Mouse (Mus musculus): ENCODE results near the gene D1Ertd622e. TPM values are rescaled to one million over a fixed set of nuclear protein-coding genes. Genes with fewer than 3 reads are reported as not detected.
A peak's percentile ranks its signal among the peaks of the same experiment; 100 is the strongest.

Gene D1Ertd622e
- 2.2 and 2.7 TPM in 2 replicates for total RNA-seq (2012; rRNA removed)

GRCm38 (mm10) chr1:97661406-97662241, at the start of gene D1Ertd622e:
D1Ertd622e (minus strand) TSS chr1:97662074.
- Histone ChIP-seq H3K9ac (ENCODE audit: insufficient read depth, low read depth, low read length, poor library complexity, severe bottlenecking) (peak within 1 kb of the TSS; percentile 83), H3K27ac (ENCODE audit: insufficient read depth, low read depth, low read length, poor library complexity, severe bottlenecking) (no peak within 1 kb of the TSS), H3K9me3 (ENCODE audit: control insufficient read depth, insufficient read depth, low read depth, low read length) (no peaks in the 10 kb centered on the region), H3K4me1 (ENCODE audit: control insufficient read depth in 2 of 2, insufficient read depth in 2 of 2, low read length in 2 of 2, poor library complexity in 1 of 2) (no peaks in the 10 kb centered on the region), H3K36me3 (ENCODE audit: control insufficient read depth, insufficient read depth, low read length, poor library complexity, severe bottlenecking) (no peaks in the 10 kb centered on the region), H3K4me3 (ENCODE audit: insufficient read depth in 1 of 2, low read depth in 1 of 2, low read length in 2 of 2, poor library complexity in 1 of 2, severe bottlenecking in 1 of 2) (peak within 1 kb of the TSS; percentile 82 to 99)
- TF ChIP-seq ZC3H11A (IDR thresholded peaks at IDR 0.05; ENCODE audit: borderline replicate concordance, low read depth, low read length): no peak
- no peak for TF ChIP-seq MAFK (IDR thresholded peaks at IDR 0.05; ENCODE audit: insufficient read depth, low read depth, low read length)
- TF ChIP-seq HCFC1 (IDR thresholded peaks at IDR 0.05; ENCODE audit: borderline replicate concordance, insufficient read depth, low read length): no peak
- no peak for TF ChIP-seq CHD2 (IDR thresholded peaks at IDR 0.05; ENCODE audit: low read depth, low read length)
- TF ChIP-seq ZNF384 (IDR thresholded peaks at IDR 0.05; ENCODE audit: low read depth, low read length): no peak
- DNase-seq (ENCODE audit: low read depth, low spot score): peak; percentile 39
- in situ Hi-C loops (cut with MboI; ENCODE audit: low sequenced_read_pairs in 2 of 2, unreplicated experiment in 2 of 2): no loop called here

GRCm38 (mm10) chr1:97710520-97710919, 48.6 kb upstream of the D1Ertd622e start:
- Histone ChIP-seq H3K4me3 (ENCODE audit: insufficient read depth in 1 of 2, low read depth in 1 of 2, low read length in 2 of 2, poor library complexity in 1 of 2, severe bottlenecking in 1 of 2) (no peak overlapping the region), H3K27ac (ENCODE audit: insufficient read depth, low read depth, low read length, poor library complexity, severe bottlenecking) (no peak overlapping the region), H3K9ac (ENCODE audit: insufficient read depth, low read depth, low read length, poor library complexity, severe bottlenecking) (no peak overlapping the region), H3K36me3 (ENCODE audit: control insufficient read depth, insufficient read depth, low read length, poor library complexity, severe bottlenecking) (peaks cover 12% of the 10 kb centered on the region), H3K9me3 (ENCODE audit: control insufficient read depth, insufficient read depth, low read depth, low read length) (no peaks in the 10 kb centered on the region), H3K4me1 (ENCODE audit: control insufficient read depth in 2 of 2, insufficient read depth in 2 of 2, low read length in 2 of 2, poor library complexity in 1 of 2) (no peaks in the 10 kb centered on the region)
- TF ChIP-seq HCFC1 (IDR thresholded peaks at IDR 0.05; ENCODE audit: borderline replicate concordance, insufficient read depth, low read length) (no peak), ZNF384 (IDR thresholded peaks at IDR 0.05; ENCODE audit: low read depth, low read length) (no peak), CHD2 (IDR thresholded peaks at IDR 0.05; ENCODE audit: low read depth, low read length) (no peak), MAFK (IDR thresholded peaks at IDR 0.05; ENCODE audit: insufficient read depth, low read depth, low read length) (no peak), ZC3H11A (IDR thresholded peaks at IDR 0.05; ENCODE audit: borderline replicate concordance, low read depth, low read length) (no peak)
- no peak for DNase-seq (ENCODE audit: low read depth, low spot score)
- in situ Hi-C loops (cut with MboI; ENCODE audit: low sequenced_read_pairs in 2 of 2, unreplicated experiment in 2 of 2): no loop called here

GRCm38 (mm10) chr1:97705389-97705788, 43.5 kb upstream of the D1Ertd622e start:
- in situ Hi-C loops (cut with MboI; ENCODE audit: low sequenced_read_pairs in 2 of 2, unreplicated experiment in 2 of 2): no loop called here
- no peak for TF ChIP-seq ZNF384 (IDR thresholded peaks at IDR 0.05; ENCODE audit: low read depth, low read length)
- TF ChIP-seq HCFC1 (IDR thresholded peaks at IDR 0.05; ENCODE audit: borderline replicate concordance, insufficient read depth, low read length): no peak
- TF ChIP-seq CHD2 (IDR thresholded peaks at IDR 0.05; ENCODE audit: low read depth, low read length): no peak
- TF ChIP-seq MAFK (IDR thresholded peaks at IDR 0.05; ENCODE audit: insufficient read depth, low read depth, low read length): no peak
- no peak for TF ChIP-seq ZC3H11A (IDR thresholded peaks at IDR 0.05; ENCODE audit: borderline replicate concordance, low read depth, low read length)

GRCm38 (mm10) chr1:97704646-97705045, 42.8 kb upstream of the D1Ertd622e start:
- in situ Hi-C loops (cut with MboI; ENCODE audit: low sequenced_read_pairs in 2 of 2, unreplicated experiment in 2 of 2): no loop called here
- H3K4me1 ChIP-seq (ENCODE audit: control insufficient read depth in 2 of 2, insufficient read depth in 2 of 2, low read length in 2 of 2, poor library complexity in 1 of 2): no peaks in the 10 kb centered on the region
- peaks cover 8% of the 10 kb centered on the region for H3K36me3 ChIP-seq (ENCODE audit: control insufficient read depth, insufficient read depth, low read length, poor library complexity, severe bottlenecking)
- no peak overlapping the region for H3K27ac ChIP-seq (ENCODE audit: insufficient read depth, low read depth, low read length, poor library complexity, severe bottlenecking)
- DNase-seq (ENCODE audit: low read depth, low spot score): no peak
- no peak overlapping the region for H3K4me3 ChIP-seq (ENCODE audit: insufficient read depth in 1 of 2, low read depth in 1 of 2, low read length in 2 of 2, poor library complexity in 1 of 2, severe bottlenecking in 1 of 2)
- TF ChIP-seq ZC3H11A (IDR thresholded peaks at IDR 0.05; ENCODE audit: borderline replicate concordance, low read depth, low read length): no peak
- TF ChIP-seq HCFC1 (IDR thresholded peaks at IDR 0.05; ENCODE audit: borderline replicate concordance, insufficient read depth, low read length): no peak
- TF ChIP-seq ZNF384 (IDR thresholded peaks at IDR 0.05; ENCODE audit: low read depth, low read length): no peak
- TF ChIP-seq CHD2 (IDR thresholded peaks at IDR 0.05; ENCODE audit: low read depth, low read length): no peak
- no peak for TF ChIP-seq MAFK (IDR thresholded peaks at IDR 0.05; ENCODE audit: insufficient read depth, low read depth, low read length)
- no peaks in the 10 kb centered on the region for H3K9me3 ChIP-seq (ENCODE audit: control insufficient read depth, insufficient read depth, low read depth, low read length)
- H3K9ac ChIP-seq (ENCODE audit: insufficient read depth, low read depth, low read length, poor library complexity, severe bottlenecking): no peak overlapping the region

More at GRCm38 (mm10) chr1:97705389-97705788, 43.5 kb upstream of the D1Ertd622e start:
- Histone ChIP-seq H3K36me3 (ENCODE audit: control insufficient read depth, insufficient read depth, low read length, poor library complexity, severe bottlenecking) (peaks cover 8% of the 10 kb centered on the region), H3K9ac (ENCODE audit: insufficient read depth, low read depth, low read length, poor library complexity, severe bottlenecking) (no peak overlapping the region), H3K4me3 (ENCODE audit: insufficient read depth in 1 of 2, low read depth in 1 of 2, low read length in 2 of 2, poor library complexity in 1 of 2, severe bottlenecking in 1 of 2) (no peak overlapping the region), H3K27ac (ENCODE audit: insufficient read depth, low read depth, low read length, poor library complexity, severe bottlenecking) (no peak overlapping the region), H3K9me3 (ENCODE audit: control insufficient read depth, insufficient read depth, low read depth, low read length) (no peaks in the 10 kb centered on the region), H3K4me1 (ENCODE audit: control insufficient read depth in 2 of 2, insufficient read depth in 2 of 2, low read length in 2 of 2, poor library complexity in 1 of 2) (no peaks in the 10 kb centered on the region)
- no peak for DNase-seq (ENCODE audit: low read depth, low spot score)

Measured in ES-E14 (cell line).